Mouse (Mus musculus) small intestine, adult 2 months (tissue): ENCODE measurements around the gene Sec16a. TPM values are rescaled to one million over a fixed set of nuclear protein-coding genes. Genes with fewer than 3 reads are reported as not detected.

ENCODE experiments used
- H3K27ac ChIP-seq: fragments of 200-500 bp; 2 replicates; pipeline ENCODE4 v1.5.1; 2012; ENCODE audit warnings: low read depth, low read length, control low read depth, inconsistent platforms; ENCODE audit not compliant: insufficient read depth
- H3K27me3 ChIP-seq: fragments of 200-500 bp; 2 replicates; pipeline ENCODE4 v1.6.1; 2012; ENCODE audit warnings: mild to moderate bottlenecking, moderate library complexity, low read length, inconsistent platforms; ENCODE audit not compliant: control insufficient read depth, insufficient read depth
- H3K36me3 ChIP-seq: fragments of 200-500 bp; 2 replicates; pipeline ENCODE4 v1.6.1; 2012; ENCODE audit warnings: mild to moderate bottlenecking, low read length, control low read depth, inconsistent platforms; ENCODE audit not compliant: control insufficient read depth, insufficient read depth
- H3K4me1 ChIP-seq: fragments of 200-500 bp; 2 replicates; pipeline ENCODE4 v1.6.1; 2012; ENCODE audit warnings: low read length, inconsistent platforms, mixed read lengths; ENCODE audit not compliant: control insufficient read depth, insufficient read depth, insufficient read length
- H3K4me3 ChIP-seq: fragments of 200-500 bp; 2 replicates; pipeline ENCODE4 v1.5.1; 2012; ENCODE audit warnings: low read depth, mild to moderate bottlenecking, control low read depth, inconsistent platforms, low read length, moderate library complexity
- CTCF ChIP-seq: fragments of 200-500 bp; IDR thresholded peaks from 2 replicates; pipeline ENCODE4 v1.5.1; 2012; ENCODE audit warnings: low read depth, mild to moderate bottlenecking, control low read depth, inconsistent platforms, low read length, moderate library complexity, mixed read lengths; ENCODE audit not compliant: insufficient replicate concordance, insufficient read length; ENCODE audit errors: extremely low read depth
- POLR2A ChIP-seq: fragments of 200-500 bp; IDR thresholded peaks from 2 replicates; pipeline ENCODE4 v1.6.1; 2012; ENCODE audit warnings: low read depth, mild to moderate bottlenecking, control low read depth, inconsistent platforms, low read length, moderate library complexity
- WGBS: fragments of 180-500 bp; shearing (Covaris S2); methylation state at CpG from one replicate; pipeline ENCODE4 v1.1.7; 2018; 5-methylcytosine and 5-hydroxymethylcytosine counted together
- polyA plus RNA-seq: library from polyadenylated mRNA; depleted of rRNA; stranded (reverse); fragments of >200 nt; gene quantifications from 2 replicates; pipeline ENCODE4 v1.2.3, GENCODE M21; 2012

The Sec16a gene
- polyA plus RNA-seq, 1 experiment: 105 TPM

GRCm38 (mm10) chr2:26460837-26461236 lies 15.8 kb upstream of the Sec16a start:
- 88% methylated on average over 13 of the region's 13 CpGs for whole genome bisulfite sequencing
- Histone ChIP-seq H3K27ac (no peak overlapping the region), H3K36me3 (peaks cover 47% of the 10 kb centered on the region), H3K4me3 (no peak overlapping the region), H3K4me1 (peaks cover 25% of the 10 kb centered on the region), H3K27me3 (no peaks in the 10 kb centered on the region)
- TF ChIP-seq POLR2A (no peak), CTCF (no peak)

- Histone ChIP-seq H3K27me3 (no peaks in the 10 kb centered on the region), H3K4me1 (peaks cover 25% of the 10 kb centered on the region), H3K36me3 (peaks cover 41% of the 10 kb centered on the region), H3K4me3 (no peak overlapping the region), H3K27ac (no peak overlapping the region)
- TF ChIP-seq POLR2A (no peak), CTCF (no peak)
- WGBS: 47% methylated on average over 16 of the region's 16 CpGs
These were observed 15.2 kb upstream of the Sec16a start for GRCm38 (mm10) chr2:26460097-26460646.

GRCm38 (mm10) chr2:26459478-26459877 lies 14.5 kb upstream of the Sec16a start:
- Histone ChIP-seq H3K4me3 (no peak overlapping the region), H3K36me3 (peaks cover 36% of the 10 kb centered on the region), H3K4me1 (peaks cover 25% of the 10 kb centered on the region), H3K27ac (no peak overlapping the region), H3K27me3 (no peaks in the 10 kb centered on the region)
- WGBS: 63% methylated on average over 6 of the region's 6 CpGs
- TF ChIP-seq POLR2A: no peak
- no peak for TF ChIP-seq CTCF

GRCm38 (mm10) chr2:26458402-26459124 lies 13.5 kb upstream of the Sec16a start:
- Histone ChIP-seq H3K4me1 (peaks cover 25% of the 10 kb centered on the region), H3K36me3 (peaks cover 29% of the 10 kb centered on the region), H3K27me3 (no peaks in the 10 kb centered on the region), H3K4me3 (no peak overlapping the region), H3K27ac (peak overlapping the region; percentile 91)
- WGBS: 19% methylated on average over 7 of the region's 7 CpGs
- TF ChIP-seq CTCF (no peak), POLR2A (no peak)

GRCm38 (mm10) chr2:26449121-26450060 lies 4.4 kb upstream of the Sec16a start:
- 23% methylated on average over 5 of the region's 5 CpGs for WGBS
- no peak overlapping the region for H3K4me3 ChIP-seq
- H3K36me3 ChIP-seq: no peaks in the 10 kb centered on the region; the same call in 1 of the 2 replicates
- no peak overlapping the region for H3K27ac ChIP-seq
- TF ChIP-seq CTCF: peak; percentile 85; the same call in 1 of the 2 replicates
- no peak for TF ChIP-seq POLR2A
- H3K4me1 ChIP-seq: peaks cover 6% of the 10 kb centered on the region
- H3K27me3 ChIP-seq: no peaks in the 10 kb centered on the region

- no peak overlapping the region for H3K4me3 ChIP-seq
- H3K27ac ChIP-seq: no peak overlapping the region
- no peaks in the 10 kb centered on the region for H3K27me3 ChIP-seq
- 36% methylated on average over 1 of the region's 1 CpGs for WGBS
- peaks cover 6% of the 10 kb centered on the region for H3K4me1 ChIP-seq
- no peaks in the 10 kb centered on the region; the same call in 1 of the 2 replicates for H3K36me3 ChIP-seq
- no peak for TF ChIP-seq CTCF
- no peak for TF ChIP-seq POLR2A
These were observed 2.4 kb upstream of the Sec16a start for GRCm38 (mm10) chr2:26447451-26447850.

GRCm38 (mm10) chr2:26446671-26447070 lies 1.7 kb upstream of the Sec16a start:
- TF ChIP-seq POLR2A: no peak
- TF ChIP-seq CTCF: no peak
- no peak overlapping the region for H3K27ac ChIP-seq
- peak overlapping the region; percentile 40 for H3K4me3 ChIP-seq
- peaks cover 2% of the 10 kb centered on the region for H3K36me3 ChIP-seq
- 66% methylated on average over 4 of the region's 4 CpGs for WGBS
- H3K27me3 ChIP-seq: no peaks in the 10 kb centered on the region
- peaks cover 6% of the 10 kb centered on the region for H3K4me1 ChIP-seq
